Mouse (Mus musculus) heart, postnatal 0 days (tissue): ENCODE measurements around the gene Map3k3. TPM values are rescaled to one million over a fixed set of nuclear protein-coding genes. Genes with fewer than 3 reads are reported as not detected.

Source experiments
- ATAC-seq: fragments of 200-750 bp; cut with Nextera tagmentation; 2 replicates; pipeline ENCODE4 v1.8.0; 2017; ENCODE audit warnings: low read depth, moderate number of reproducible peaks, moderate library complexity; ENCODE audit not compliant: insufficient read depth
- DNase-seq: peaks from one replicate; pipeline ENCODE4 v3.0.0-alpha.2; 2016; ENCODE audit warnings: low spot score
- H3K27ac ChIP-seq: fragments of 300-500 bp; sonication (generic); 2 replicates; pipeline ENCODE4 v1.5.1; 2014; ENCODE audit warnings: low read depth, mild to moderate bottlenecking
- H3K27me3 ChIP-seq: fragments of 300-500 bp; sonication (generic); 2 replicates; pipeline ENCODE4 v1.6.1; 2014; ENCODE audit warnings: low read length, mixed read lengths; ENCODE audit not compliant: control insufficient read depth, insufficient read depth
- H3K36me3 ChIP-seq: fragments of 300-500 bp; sonication (generic); replicated peaks from 2 replicates; pipeline ENCODE4 v1.6.1; 2014; ENCODE audit warnings: low read length, mixed read lengths; ENCODE audit not compliant: control insufficient read depth, insufficient read depth
- H3K4me1 ChIP-seq: fragments of 300-500 bp; sonication (generic); 2 replicates; pipeline ENCODE4 v1.6.1; 2014; ENCODE audit warnings: antibody characterized with exemption; ENCODE audit not compliant: control insufficient read depth, insufficient read depth
- H3K4me2 ChIP-seq: fragments of 300-500 bp; sonication (generic); 2 replicates; pipeline ENCODE4 v1.6.1; 2014; ENCODE audit warnings: low read depth, mild to moderate bottlenecking, low read length, moderate library complexity
- H3K4me3 ChIP-seq: fragments of 300-500 bp; sonication (generic); 2 replicates; pipeline ENCODE4 v1.5.1; 2014; ENCODE audit warnings: low read depth, low read length
- H3K9ac ChIP-seq: fragments of 300-500 bp; sonication (generic); replicated peaks from 2 replicates; pipeline ENCODE4 v1.6.1; 2014; ENCODE audit warnings: low read depth, low read length, mixed read lengths
- H3K9me3 ChIP-seq: fragments of 300-500 bp; sonication (generic); replicated peaks from 2 replicates; pipeline ENCODE4 v1.6.1; 2016; ENCODE audit warnings: low read length; ENCODE audit not compliant: control insufficient read depth
- CTCF ChIP-seq: IDR thresholded peaks from 2 replicates; pipeline ENCODE4 v1.5.1; 2016; ENCODE audit warnings: antibody characterized with exemption, control low read depth, low read depth
- EP300 ChIP-seq: IDR thresholded peaks from 2 replicates; pipeline ENCODE4 v1.6.1; 2016; ENCODE audit warnings: antibody characterized with exemption, low read depth
- WGBS: fragments of 180-500 bp; shearing (Covaris S2); extraction: QIAGEN DNeasy Blood & Tissue Kit; methylation state at CpG from one replicate; pipeline ENCODE4 v1.1.7; 2014; 5-methylcytosine and 5-hydroxymethylcytosine counted together
- polyA plus RNA-seq: library from polyadenylated mRNA; unstranded; fragments of >200 nt; fragmentation: Nextera tagmentation; extraction: Ambion mirVana; gene quantifications from 2 replicates; pipeline ENCODE4 v1.2.1, GENCODE M21; 2015
- total RNA-seq: library from RNA; depleted of rRNA; stranded (reverse); fragments of >200 nt; gene quantifications from 2 replicates; pipeline ENCODE4 v1.2.3, GENCODE M21; 2014; ENCODE audit warnings: low replicate concordance

Map3k3 gene
- total and polyA plus RNA-seq, 2 experiments from 2014 or later: 13.8 to 44.0 TPM

DNA sequence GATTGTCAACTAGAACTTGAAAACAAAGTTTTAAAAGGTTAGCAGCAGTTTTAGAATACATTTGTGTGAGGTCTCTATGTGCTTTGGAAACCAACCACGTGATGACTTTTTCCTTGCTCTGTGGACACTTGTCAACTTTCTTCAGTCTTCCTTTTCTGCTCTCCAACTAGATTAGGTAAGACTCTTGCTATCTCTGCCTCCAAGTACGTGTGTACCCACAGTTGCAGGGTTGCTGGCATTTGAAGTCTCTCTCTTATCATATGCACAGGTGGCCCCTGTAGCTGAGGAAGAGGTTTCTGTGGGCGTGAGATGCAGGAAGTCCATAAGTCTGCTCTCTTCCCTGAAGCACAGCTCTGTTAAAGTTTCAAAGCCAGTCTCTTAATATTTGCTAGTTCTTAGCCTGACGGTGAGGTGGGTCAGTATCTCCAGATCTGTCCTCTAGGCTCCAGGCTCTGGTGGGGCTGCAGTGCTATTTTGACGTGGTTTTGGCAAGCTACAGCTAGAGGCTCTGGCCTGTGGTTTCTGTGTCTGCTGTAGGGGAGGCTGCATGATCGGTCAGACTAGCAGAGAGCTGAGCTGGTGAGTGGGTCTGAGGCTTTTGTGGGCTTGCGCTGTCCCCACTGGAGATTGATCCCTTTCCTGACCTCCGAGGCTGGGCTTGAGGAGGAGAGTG, 27.5 kb upstream of the Map3k3 start:
- DNase-seq: no peak
- H3K9me3 ChIP-seq: no peaks in the 10 kb centered on the region
- no peak overlapping the region; the same call in 1 of the 2 replicates for H3K4me2 ChIP-seq
- H3K9ac ChIP-seq: no peak overlapping the region
- H3K36me3 ChIP-seq: peaks cover 82% of the 10 kb centered on the region
- H3K4me1 ChIP-seq: no peaks in the 10 kb centered on the region
- no peaks in the 10 kb centered on the region for H3K27me3 ChIP-seq
- TF ChIP-seq CTCF (no peak), EP300 (no peak)
- H3K27ac ChIP-seq: no peak overlapping the region; the same call in 1 of the 2 replicates
- H3K4me3 ChIP-seq: no peak overlapping the region
- 80% methylated on average over 8 of the region's 8 CpGs for WGBS
- ATAC-seq: no peak

DNA sequence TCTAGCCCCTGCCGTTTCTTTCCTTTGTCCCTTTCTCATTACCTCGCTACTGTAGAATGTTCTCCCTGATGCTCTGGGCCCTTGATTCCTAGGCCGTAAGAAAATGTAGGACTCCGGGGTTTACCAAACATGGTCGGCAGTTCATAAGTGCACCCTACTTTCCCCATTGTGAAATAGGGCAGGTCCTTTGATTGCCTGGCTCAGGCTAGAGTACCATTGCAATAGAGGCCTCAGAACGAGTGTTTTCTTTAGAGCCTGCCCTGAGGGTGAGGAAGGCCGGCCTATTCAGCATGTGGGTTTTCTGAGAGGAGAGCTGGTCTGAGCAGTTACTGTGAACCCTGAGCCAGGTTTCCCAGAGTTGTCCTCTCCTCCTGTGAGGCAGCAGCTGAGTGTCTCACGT, 26.4 kb upstream of the Map3k3 start:
- ATAC-seq (no peak), DNase-seq (no peak)
- no peak for TF ChIP-seq EP300
- no peak for TF ChIP-seq CTCF
- H3K9ac ChIP-seq: no peak overlapping the region
- H3K4me2 ChIP-seq: no peak overlapping the region
- WGBS: 81% methylated on average over 8 of the region's 8 CpGs
- peaks cover 71% of the 10 kb centered on the region for H3K36me3 ChIP-seq
- no peak overlapping the region for H3K4me3 ChIP-seq
- H3K27ac ChIP-seq: no peak overlapping the region
- no peaks in the 10 kb centered on the region for H3K4me1 ChIP-seq
- H3K9me3 ChIP-seq: no peaks in the 10 kb centered on the region
- no peaks in the 10 kb centered on the region for H3K27me3 ChIP-seq

- no peak overlapping the region for H3K4me3 ChIP-seq
- WGBS: 76% methylated on average over 1 of the region's 1 CpGs
- no peak for ATAC-seq
These were observed 23.9 kb upstream of the Map3k3 start for GRCm38 (mm10) chr11:106060549-106060948.

DNA sequence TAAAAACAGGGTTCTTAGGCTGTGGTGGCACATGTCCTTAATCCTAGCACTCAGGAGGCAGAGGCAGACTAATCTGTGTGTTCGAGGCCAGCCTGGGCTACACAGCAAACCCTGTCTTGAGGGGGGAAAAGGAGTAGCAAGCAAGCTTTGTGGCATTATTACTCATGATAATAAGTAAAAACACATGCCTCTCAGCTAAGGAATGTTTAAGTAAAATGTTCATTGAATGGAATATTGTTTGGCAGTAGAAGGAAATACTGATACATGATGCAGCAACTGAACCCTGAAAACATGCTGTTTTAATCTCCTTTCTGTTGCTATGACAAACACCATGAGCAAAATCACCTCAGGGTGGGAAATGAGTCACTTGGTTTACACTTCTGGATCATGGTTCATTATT, 23.1 kb upstream of the Map3k3 start:
- H3K36me3 ChIP-seq: peaks cover 39% of the 10 kb centered on the region
- no peak for DNase-seq
- H3K27ac ChIP-seq: no peak overlapping the region
- H3K27me3 ChIP-seq: no peaks in the 10 kb centered on the region
- H3K9ac ChIP-seq: no peak overlapping the region
- no peak overlapping the region for H3K4me3 ChIP-seq
- no peaks in the 10 kb centered on the region for H3K4me1 ChIP-seq
- ATAC-seq: no peak
- no peak overlapping the region for H3K4me2 ChIP-seq
- 96% methylated on average over 1 of the region's 1 CpGs for WGBS
- TF ChIP-seq CTCF (no peak), EP300 (no peak)
- H3K9me3 ChIP-seq: no peaks in the 10 kb centered on the region

More at GRCm38 (mm10) chr11:106060549-106060948, 23.9 kb upstream of the Map3k3 start:
- H3K9ac ChIP-seq: no peak overlapping the region
- no peak for TF ChIP-seq EP300
- no peak for TF ChIP-seq CTCF
- no peak for DNase-seq
- H3K27me3 ChIP-seq: no peaks in the 10 kb centered on the region
- no peak overlapping the region for H3K4me2 ChIP-seq
- H3K27ac ChIP-seq: no peak overlapping the region
- no peaks in the 10 kb centered on the region for H3K9me3 ChIP-seq
- no peaks in the 10 kb centered on the region for H3K4me1 ChIP-seq
- peaks cover 46% of the 10 kb centered on the region for H3K36me3 ChIP-seq

DNA sequence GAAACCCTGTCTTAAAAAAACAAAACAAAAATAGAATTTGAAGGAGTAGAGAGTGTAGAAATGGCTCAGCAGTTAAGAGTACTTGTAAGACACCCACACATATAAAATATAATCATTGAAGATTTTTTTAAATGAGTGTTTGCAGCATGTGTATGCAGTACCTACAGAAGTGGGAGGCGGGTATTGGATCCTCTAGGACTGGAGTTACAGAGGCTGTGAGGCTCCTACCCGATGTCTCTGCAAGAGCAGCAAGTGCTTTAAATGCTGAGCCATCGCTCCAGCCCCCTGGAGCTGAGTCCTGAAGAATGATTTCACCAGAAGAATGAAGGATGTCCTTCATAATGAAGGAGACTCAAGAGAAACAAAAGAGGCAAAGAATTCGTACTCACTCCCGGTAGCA, 20.7 kb upstream of the Map3k3 start:
- H3K27me3 ChIP-seq: no peaks in the 10 kb centered on the region
- no peak overlapping the region for H3K9ac ChIP-seq
- ATAC-seq: no peak
- H3K9me3 ChIP-seq: no peaks in the 10 kb centered on the region
- no peak overlapping the region for H3K4me3 ChIP-seq
- TF ChIP-seq CTCF (no peak), EP300 (no peak)
- no peak for DNase-seq
- H3K4me2 ChIP-seq: no peak overlapping the region
- WGBS: 78% methylated on average over 5 of the region's 5 CpGs
- no peak overlapping the region for H3K27ac ChIP-seq
- H3K36me3 ChIP-seq: peaks cover 14% of the 10 kb centered on the region
- H3K4me1 ChIP-seq: peaks cover 8% of the 10 kb centered on the region; the same call in 1 of the 2 replicates
